Mouse (Mus musculus): ENCODE measurements around the gene Jund. TPM values are rescaled to one million over a fixed set of nuclear protein-coding genes. Genes with fewer than 3 reads are reported as not detected.

The Jund gene
- total RNA-seq, 2 experiments from 2014 or later: 163 to 179 TPM

DNA sequence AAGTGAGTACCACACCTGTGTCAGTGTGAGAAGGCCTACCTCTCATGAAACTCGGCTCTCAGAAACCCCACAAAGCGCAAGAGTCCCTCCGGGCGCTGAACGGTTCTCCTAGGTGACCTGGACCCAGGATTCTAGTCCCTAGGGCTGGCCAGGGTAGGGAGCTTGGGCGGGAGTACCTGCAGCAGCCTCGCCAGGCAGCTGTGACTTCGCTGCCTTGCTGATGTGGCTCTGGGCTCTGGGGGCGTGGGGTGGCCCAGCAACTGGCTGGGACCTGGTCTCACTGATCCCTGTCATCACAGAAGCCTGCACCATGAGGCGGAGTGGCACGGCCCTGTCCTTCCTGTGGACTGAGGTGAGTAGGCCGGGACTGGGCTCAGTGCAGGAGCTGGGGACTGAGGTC, 25.5 kb downstream of the Jund start:
- no peak for DNase-seq (ENCODE audit: low spot score in 2 of 2)

DNA sequence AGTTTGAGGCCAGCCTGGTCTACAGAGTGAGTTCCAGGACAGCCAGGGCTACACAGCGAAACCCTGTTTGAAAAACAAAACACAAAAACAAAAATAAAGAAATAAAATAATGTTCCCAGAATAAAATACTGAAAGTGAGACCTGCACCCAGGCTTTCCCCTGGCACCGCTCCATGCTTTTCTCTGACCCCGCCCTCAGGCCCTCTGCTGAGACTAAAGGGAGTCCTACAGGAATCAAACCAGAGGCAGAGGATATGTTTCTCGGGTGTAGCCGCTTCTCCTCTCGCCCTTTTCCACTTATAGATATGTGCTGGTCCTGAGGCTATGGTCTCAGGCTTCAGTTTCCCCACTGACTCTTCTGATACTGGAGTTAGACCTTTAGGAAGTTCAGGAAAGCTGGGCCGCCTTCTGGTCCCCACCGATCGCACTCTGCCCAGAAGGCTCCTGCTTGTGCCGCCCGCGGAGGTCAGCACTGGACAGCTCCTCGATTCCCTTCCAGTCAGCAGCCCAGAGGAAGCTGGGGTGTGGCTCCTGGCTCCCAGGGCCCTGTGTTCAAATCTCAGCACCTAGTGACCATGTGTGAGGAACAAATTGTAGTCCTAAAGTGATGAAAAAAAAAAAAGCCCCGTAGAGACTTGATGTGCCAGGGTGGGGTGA, 27.2 kb downstream of the Jund start:
- no peak for DNase-seq (ENCODE audit: low spot score in 2 of 2)

DNA sequence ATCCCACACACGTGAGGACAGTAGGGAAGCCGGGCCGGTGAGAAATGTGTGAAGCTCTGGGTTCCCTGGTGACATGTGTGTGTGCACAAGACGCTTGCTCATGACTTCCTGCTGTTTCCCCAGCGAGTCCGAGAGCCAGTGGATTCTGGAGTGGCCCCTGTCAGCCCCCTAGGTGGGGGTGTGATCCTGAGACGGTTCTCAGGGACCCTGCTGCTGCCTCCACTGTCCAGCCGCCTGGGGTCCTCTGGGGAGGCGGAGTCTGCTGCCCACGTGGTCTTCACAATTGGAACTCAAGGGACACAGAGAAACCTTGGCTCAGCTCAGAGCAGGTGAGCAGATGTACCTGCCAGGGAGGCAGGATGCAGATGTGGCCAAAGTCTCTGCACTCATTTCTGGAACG, 28.0 kb downstream of the Jund start:
- no peak for DNase-seq (ENCODE audit: low spot score in 2 of 2)

DNA sequence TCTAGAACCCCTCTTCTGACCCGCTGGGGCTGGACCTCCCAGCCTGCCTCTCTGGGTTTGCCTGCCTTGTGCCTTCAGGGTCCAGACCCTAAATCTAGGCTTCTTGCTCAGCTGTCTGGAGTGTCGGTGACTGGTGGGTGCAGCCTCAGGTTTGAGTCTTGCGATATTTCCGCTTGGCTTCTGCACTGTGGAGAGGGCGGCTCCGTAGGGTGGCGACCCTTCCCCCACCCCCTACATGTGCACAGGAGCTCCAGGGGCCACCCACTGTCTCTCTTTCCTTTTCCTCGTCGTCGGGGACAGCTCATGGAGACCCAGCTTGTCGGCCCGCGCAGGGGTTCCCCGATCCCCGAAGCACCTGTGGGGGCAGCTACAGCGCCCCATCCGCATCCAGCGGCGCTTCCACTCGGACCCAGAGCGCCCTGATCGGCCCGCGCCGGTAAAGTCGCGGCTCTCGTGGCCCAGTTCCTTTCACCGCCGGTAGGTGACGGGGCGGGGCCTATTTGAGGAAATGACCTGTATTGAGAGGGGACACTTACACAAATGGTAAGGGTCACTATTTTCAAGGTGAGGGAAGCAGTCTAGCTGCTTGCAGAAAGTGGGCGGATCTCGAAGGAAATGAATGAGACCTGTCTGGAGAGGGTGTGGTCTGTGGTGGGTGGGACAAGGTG, 31.2 kb downstream of the Jund start:
- DNase-seq (ENCODE audit: low spot score in 2 of 2): no peak

DNA sequence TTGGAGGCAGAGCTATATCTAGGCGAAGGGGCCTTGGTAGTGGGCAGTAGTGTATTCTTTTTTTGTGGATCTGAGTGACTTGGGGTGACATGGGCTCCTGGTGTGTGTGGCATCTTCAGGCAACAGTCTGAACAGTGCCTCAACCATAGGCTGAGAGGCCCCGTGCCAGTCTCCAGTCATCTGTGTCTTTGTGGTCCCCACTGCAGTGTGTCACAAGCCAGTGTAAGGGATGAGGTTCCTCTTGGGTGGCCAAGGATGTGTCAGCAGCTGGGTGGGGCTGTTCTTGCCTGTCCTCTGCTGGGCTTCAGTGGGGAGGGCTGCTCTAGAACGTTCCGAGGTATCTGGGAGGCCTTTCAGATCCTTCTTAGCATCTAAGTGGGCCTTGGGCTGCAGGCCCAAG, 32.2 kb downstream of the Jund start:
- DNase-seq (ENCODE audit: low spot score in 2 of 2): no peak

DNA sequence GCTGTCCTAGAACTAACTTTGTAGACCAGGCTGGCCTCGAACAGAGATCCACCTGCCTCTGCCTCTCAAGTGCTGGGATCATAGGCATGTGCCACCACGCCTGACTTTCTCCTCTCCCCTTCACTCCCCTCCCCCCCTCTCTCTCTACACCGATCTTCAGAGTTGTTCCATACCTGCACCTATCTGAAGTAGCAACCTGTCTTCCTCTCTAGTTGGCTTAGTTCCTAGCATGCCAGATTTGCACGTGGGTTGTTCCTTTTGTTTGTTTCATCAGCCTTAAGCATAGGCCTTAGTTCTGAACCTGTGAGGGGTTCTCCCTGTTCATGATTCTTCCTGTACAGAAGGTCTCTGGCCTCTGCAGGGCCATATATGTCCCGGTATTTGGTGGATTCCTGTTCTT, 39.0 kb downstream of the Jund start:
- DNase-seq (ENCODE audit: low spot score in 2 of 2): no peak

DNA sequence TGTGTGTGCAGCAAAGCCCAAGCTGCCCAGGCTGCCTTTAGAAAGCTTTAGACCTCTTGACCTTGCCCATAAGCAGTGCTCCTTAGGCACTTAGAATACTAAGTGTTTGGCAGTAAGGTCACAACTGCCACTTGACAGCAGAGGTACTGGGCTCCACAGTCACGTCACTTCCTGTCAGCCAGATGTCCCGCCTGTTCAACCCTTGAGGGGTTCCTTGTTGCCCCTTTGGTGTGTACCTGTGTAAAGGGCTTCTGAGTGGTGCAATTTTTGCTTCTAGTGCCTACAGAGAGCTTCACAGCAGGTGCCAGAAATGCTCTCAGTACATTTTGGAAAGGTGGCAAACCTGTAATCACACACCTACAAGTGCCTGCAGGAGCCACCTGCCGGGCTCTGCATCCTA, 39.5 kb downstream of the Jund start:
- DNase-seq (ENCODE audit: low spot score in 2 of 2): no peak

DNA sequence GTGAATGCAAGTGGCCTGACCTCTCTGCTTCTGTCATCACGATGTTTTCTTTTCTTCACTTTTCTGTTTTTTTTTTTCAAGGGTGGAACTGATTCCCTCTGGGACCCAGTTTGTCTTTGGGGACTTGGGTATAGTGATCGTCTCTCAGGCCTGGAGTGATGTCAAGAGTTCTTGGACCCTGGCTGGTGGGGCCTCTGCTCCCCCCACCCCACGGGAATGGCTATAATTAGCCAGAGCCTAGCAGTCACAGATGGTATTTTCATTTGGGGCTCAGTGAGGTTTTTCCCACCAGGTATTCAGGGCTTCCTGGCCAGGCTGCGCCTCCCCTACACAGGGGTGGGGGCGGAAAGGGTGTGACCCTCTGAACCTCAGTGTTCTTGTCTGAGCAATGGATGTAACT, 42.9 kb downstream of the Jund start:
- no peak for DNase-seq (ENCODE audit: low spot score in 2 of 2)

DNA sequence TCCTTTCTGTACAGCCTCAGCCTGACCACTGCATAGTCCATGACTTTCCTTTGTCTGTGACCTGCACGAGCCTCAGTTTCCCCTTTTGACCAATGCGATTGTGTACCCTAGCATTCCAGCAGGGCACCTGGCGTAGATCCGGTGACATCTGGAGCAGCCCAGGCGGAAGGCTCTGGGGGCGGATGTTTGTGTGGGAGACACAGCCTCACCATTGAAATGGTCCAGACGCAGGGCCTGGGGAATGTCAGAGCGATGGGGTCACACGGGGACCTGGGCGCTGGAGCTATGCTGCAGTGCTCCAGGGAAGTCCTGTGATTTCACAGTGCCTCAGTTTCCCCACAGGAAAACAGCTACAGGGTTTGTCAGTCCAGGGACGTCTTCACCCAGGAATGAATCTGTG, 43.4 kb downstream of the Jund start:
- DNase-seq (ENCODE audit: low spot score in 2 of 2): no peak

DNA sequence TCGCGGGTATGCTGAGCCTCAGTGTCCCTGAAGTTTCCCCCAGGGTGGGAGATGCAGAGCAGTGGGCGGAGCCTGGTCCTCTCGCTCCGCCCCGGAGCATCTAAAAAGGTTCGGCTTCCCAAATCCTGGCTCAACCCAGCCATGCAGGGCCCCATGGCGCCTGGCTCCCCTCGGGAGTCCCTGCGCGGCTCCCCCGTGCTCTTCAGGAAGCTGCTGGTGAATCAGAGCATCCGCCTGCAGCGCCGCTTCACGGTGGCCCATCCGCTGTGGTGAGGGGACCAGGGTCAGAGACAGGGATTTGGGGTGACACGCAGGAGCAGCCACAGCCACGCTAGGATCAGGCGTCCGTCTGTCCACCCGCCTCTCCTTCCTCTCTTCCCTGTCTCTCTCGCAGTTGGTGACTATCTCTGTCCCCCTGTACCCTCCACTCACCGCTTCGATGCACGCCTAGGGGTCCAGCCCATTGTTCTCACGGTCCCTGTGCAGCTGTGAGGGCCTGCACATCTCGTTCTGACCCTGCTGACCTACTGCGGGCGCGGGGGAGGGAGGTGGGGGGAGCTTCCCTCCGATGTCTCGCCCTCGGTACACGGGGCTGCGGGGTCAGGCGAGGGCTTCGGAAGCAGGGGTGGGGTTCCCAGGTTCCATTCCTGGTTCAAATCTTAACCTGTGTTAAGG, 44.4 kb downstream of the Jund start:
- no peak for DNase-seq (ENCODE audit: low spot score in 2 of 2)

DNA sequence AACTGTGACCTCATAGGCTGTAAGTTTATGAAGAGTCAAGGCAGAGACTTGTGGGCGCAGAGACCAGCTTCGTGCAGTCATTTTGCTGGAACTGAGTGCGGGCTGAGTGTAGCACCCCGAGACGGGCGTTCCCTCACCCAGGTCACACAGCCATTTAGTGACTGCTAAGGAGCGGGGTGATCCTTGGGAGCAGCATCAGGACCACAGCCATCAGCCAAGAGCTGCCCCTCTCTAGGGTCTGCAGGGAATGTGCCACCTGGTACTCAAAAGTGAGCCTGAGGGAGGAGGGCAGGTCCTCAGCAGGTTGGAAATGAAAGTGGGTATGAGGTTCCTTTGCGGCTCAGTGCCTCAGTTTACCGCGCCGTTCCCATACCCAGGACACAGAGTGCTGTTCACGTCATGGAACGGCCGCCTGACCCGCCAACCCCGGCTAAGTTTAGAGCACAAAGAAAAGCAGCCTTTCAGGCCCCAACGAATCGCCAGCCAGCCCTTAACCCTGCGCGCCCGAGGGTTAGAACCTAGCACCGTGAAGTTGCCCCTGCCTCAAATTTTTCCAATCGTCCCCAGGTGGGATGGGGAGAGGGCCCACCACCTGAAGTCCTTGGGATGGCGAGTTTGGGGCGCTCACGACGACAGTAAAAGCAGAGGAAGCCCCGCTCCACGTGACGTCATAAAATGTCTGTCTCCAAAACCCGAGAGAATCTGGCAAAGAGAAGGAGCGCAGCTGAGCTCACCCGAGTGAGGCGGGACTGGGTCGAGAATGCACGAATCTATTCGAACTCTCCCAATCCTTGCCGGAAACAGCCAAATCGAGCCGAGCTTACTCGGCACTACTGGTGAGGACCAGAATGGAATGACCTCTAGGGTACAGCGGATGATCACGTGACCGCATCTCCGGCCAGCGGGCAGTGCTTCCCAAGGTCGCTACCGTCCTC, 45.2 kb downstream of the Jund start:
- peak in 1 of 2 experiments; percentile 53 for DNase-seq (ENCODE audit: low spot score in 2 of 2)

DNA sequence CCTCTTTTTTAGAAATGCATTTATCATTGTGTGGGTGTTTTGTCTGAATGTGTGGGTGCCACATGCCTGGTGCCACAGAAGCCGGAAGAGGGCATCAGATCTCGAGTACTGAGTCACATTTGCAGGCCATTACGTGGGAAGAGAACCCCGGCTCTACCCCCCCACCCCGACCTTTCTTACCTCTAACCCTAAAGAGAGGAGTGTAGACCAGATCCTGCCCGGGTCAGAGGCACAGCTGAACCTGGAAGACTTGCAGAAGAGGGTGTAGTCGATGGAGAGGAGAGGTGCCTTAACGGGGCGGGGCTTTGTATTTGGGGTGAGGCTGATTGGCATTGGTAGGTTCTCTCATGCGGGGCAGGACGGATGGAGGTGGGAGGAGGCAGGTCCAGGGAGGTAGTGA, 46.1 kb downstream of the Jund start:
- DNase-seq (ENCODE audit: low spot score in 2 of 2): no peak

DNA sequence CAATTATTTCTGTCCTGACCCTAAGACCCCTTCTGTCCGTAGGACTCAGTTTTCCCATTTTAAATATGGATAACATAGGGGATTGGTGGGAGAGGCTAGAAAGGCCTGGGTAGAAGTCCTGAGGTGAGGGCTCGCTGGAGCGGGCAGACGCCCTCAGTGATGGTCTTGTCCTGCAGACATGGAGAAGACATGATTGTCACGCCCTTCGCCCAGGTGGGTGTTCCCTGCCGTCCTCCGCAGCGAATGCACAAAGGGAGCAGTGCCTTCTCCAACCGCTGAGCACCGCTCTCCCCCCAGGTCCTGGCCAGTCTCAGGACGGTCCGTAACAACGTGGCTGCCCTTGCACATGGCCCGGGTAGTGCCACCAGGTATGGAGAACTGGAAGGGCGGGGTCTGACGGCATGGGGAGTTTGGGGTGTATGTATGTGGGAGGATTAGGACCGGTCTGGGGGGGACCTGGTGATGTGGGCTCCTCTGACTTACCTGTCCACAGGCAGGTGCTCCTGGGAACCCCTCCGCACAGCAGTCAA, 47.0 kb downstream of the Jund start:
- DNase-seq (ENCODE audit: low spot score in 2 of 2): no peak

DNA sequence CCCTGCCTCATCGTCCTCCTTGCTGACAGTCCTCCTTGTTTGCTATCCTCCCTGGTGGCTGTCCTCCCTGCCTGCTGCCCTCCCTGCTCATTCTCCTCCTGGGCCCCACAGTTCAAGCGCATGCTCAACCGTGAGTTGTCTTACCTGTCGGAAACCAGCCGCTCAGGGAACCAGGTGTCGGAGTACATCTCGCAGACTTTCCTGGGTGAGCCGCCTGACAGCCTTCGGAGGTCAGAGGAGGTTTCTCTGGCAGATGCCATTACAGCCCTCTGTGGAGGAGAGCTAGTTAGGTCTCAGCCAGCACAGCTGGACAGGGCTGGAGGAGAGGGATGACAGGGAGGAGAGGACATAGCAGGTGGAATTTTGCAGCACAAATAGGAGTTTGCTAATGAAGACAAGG, 47.9 kb downstream of the Jund start:
- no peak for DNase-seq (ENCODE audit: low spot score in 2 of 2)

DNA sequence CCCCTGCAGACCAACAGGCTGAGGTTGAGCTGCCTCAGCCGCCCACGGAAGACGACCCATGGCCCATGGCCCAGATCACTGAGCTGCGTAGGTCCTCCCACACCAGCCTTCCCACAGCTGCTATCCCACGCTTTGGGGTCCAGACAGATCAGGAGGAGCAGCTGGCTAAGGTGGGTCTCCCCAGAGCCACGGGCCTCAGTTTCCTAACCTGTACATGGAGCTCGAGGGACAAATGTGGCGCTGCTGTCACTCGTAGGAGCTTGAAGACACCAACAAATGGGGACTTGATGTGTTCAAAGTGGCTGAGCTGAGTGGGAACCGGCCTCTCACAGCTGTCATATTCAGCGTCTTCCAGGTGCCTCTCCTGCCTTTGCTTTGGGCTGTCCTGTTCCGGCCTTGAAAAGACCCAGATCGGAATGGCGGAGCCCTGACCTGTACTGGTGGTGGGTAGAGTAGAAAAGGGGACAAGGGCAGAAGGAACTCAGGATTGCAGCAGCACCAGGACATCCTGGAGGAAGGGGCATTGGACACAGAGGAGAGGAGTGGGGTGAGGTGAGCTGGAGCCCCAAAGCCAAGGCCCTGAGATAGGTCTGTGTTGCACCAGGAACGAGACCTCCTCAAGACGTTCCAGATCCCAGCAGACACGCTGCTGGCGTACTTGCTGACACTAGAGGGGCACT, 48.6 kb downstream of the Jund start:
- DNase-seq (ENCODE audit: low spot score in 2 of 2): no peak

DNA sequence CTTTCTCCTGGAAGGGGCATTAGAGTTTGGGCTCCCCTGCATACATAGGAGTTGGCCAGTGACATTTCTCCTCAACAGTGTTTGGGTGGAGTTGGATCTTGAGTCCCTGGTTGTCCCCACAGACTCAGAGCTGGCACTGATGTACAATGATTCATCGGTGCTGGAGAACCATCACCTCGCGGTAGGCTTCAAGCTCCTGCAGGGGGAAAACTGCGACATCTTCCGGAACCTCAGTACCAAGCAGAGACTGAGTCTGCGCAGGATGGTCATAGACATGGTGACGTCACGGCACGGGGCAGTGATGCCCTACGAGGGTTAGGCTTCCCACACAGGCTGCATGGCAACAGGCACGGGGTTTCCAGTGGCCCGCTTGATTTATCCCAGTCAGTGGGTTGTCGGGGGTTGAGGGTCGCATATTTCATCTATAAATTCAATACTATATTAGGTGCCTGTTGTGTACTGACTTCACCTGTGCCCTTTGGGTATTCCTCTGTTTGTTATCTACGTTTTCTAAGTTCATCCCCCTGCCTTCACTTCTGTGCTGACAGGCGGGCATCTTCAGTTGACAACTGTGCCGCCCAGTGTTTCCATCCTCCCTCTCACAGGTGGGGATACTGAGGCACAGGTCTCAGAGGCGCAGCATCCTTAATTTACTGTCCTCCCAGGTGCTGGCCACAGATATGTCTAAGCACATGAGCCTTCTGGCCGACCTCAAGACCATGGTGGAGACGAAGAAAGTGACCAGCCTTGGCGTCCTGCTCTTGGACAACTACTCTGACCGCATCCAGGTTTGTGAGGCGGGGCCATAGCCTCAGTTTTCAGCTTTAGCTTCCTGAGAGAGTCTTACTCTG, 49.7 kb downstream of the Jund start:
- no peak for DNase-seq (ENCODE audit: low spot score in 2 of 2)

DNA sequence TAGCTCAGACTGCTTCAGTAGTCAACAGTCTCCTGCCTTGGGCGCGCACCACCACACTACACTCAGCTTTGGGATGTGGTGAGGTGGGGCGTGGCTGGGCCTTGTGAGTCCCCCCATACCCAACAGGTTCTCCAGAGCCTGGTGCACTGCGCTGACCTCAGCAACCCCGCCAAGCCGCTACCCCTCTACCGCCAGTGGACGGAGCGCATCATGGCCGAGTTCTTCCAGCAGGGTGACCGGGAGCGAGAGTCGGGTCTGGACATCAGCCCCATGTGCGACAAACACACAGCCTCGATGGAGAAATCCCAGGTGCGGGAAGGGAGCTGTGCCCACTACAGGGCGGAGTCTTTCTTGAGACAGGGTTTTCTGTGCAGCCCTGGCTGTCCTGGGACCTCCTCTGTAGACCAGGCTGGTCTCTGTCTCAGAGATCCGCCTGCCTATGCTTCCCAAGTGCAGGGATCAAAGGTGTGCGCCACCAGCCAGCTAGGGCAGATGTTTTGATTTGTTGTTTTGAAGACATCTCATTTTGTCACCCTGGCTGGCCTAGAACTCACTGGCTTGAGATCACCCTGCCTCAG, 50.4 kb downstream of the Jund start:
- no peak for DNase-seq (ENCODE audit: low spot score in 2 of 2)

Data from layer of hippocampus, postnatal 14 days (tissue).